Mouse (Mus musculus) 416B (cell line): ENCODE measurements around the gene St6galnac3.
"Not testable (repeated sequence)": the region's sequence is repeated elsewhere in the genome, so short reads cannot be mapped to it uniquely, and the experiment has no call there.

ENCODE experiments used
- DNase-seq: peaks from one replicate; pipeline ENCODE4 v3.0.0; 2011; ENCODE audit warnings: low read depth

St6galnac3 gene

GRCm38 (mm10) chr3:153724701-153725668 is at the start of gene St6galnac3:
Gene St6galnac3 (minus strand): TSS chr3:153725174.
- DNase-seq = no peak

GRCm38 (mm10) chr3:153774568-153774967 is 49.6 kb upstream of the St6galnac3 start:
- DNase-seq = no peak

GRCm38 (mm10) chr3:153771479-153771878 is 46.5 kb upstream of the St6galnac3 start:
- DNase-seq = peak; percentile 25

- DNase-seq = no peak
These were observed 45.6 kb upstream of the St6galnac3 start for GRCm38 (mm10) chr3:153770573-153770972.

- no peak for DNase-seq
These were observed 44.2 kb upstream of the St6galnac3 start for GRCm38 (mm10) chr3:153769220-153769619.

GRCm38 (mm10) chr3:153765171-153765570 is 40.2 kb upstream of the St6galnac3 start:
- DNase-seq = no peak

GRCm38 (mm10) chr3:153764760-153765159 is 39.8 kb upstream of the St6galnac3 start:
- no peak for DNase-seq

GRCm38 (mm10) chr3:153761171-153761570 is 36.2 kb upstream of the St6galnac3 start:
- DNase-seq = no peak

- no peak for DNase-seq
These were observed 34.3 kb upstream of the St6galnac3 start for GRCm38 (mm10) chr3:153759269-153759668.

- no peak for DNase-seq
These were observed 31.6 kb upstream of the St6galnac3 start for GRCm38 (mm10) chr3:153756500-153756996.

- not testable (repeated sequence) for DNase-seq
These were observed 30.9 kb upstream of the St6galnac3 start for GRCm38 (mm10) chr3:153755785-153756326.

- no peak for DNase-seq
These were observed 26.5 kb upstream of the St6galnac3 start for GRCm38 (mm10) chr3:153751435-153751834.

- no peak for DNase-seq
These were observed 24.4 kb upstream of the St6galnac3 start for GRCm38 (mm10) chr3:153749359-153749758.

- no peak for DNase-seq
These were observed 23.3 kb upstream of the St6galnac3 start for GRCm38 (mm10) chr3:153748293-153748692.

GRCm38 (mm10) chr3:153745099-153745498 is 20.1 kb upstream of the St6galnac3 start:
- DNase-seq = no peak

GRCm38 (mm10) chr3:153744447-153744846 is 19.5 kb upstream of the St6galnac3 start:
- no peak for DNase-seq

GRCm38 (mm10) chr3:153741800-153742199 is 16.8 kb upstream of the St6galnac3 start:
- no peak for DNase-seq

- no peak for DNase-seq
These were observed 14.4 kb upstream of the St6galnac3 start for GRCm38 (mm10) chr3:153739351-153739750.

GRCm38 (mm10) chr3:153738421-153738820 is 13.4 kb upstream of the St6galnac3 start:
- DNase-seq = no peak

GRCm38 (mm10) chr3:153736756-153737280 is 11.8 kb upstream of the St6galnac3 start:
- no peak for DNase-seq

- DNase-seq = no peak
These were observed 11.0 kb upstream of the St6galnac3 start for GRCm38 (mm10) chr3:153735796-153736549.

- no peak for DNase-seq
These were observed 9.8 kb upstream of the St6galnac3 start for GRCm38 (mm10) chr3:153734741-153735140.
